Mouse (Mus musculus): ENCODE results near the gene Adra2c.

Gene Adra2c

DNA sequence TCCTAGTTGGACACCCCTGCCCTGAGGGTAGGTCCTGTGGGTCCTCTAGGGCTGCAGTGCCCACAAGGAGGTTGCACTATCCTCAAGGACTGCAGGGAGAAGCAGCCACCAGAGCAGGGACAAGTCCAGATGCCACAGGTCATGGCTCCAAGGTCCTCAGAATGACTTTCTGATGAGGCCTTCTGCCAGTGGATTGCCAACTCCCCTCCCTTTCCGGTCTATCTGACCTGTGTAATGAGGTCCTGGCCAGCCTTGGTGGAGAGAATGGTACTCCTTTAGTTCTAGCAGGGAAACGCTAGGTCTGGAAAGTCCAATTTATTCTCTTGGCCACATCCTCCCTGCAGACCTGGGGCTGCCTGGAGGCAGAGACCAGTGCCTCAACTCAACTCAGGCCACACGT lies at the start of gene Adra2c:
Adra2c (plus strand) TSS at position 301 of the 400 bp plus-strand sequence.
- no peak for DNase-seq (ENCODE audit: inconsistent ontology term)

DNA sequence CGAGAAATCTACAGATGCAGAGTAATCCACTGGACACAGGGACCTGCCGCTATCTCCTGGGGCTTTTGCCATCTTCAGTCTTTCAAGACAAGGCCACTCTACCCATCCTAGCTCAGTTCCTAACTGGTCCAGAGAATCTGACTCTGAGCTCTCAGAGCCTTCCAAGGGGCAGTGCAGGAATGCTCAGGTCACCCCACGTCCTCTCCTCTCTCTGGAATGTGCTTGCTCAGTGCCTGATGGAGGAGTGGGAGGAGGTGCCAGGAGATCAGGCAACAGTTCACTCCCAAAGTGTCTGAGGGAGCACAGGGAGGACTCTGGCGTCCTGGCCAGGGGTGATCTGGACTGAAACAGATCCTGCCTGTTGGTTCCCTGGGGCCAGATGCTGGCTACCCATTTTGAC lies 45.0 kb upstream of the Adra2c start:
- peak; percentile 52 for DNase-seq (ENCODE audit: inconsistent ontology term)

DNA sequence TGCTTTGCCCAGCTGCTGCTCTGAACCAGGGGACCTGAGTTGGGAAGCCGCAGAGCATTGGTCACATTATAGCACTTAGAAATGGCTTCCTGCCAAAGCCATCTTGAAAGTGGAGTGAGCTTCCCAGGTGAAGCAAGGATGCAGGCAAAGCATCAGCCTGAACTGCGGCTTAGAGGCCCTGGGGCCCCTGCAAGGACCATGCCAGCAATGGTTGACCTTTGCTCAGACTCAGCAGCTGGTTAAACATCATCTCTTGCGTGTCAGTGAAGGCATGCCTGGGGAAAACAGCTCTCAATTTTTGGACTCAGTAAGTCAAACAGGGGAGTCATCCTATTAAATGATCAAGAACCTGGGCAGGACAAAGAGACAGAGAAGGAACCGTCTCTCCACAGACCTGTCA lies 40.4 kb upstream of the Adra2c start:
- DNase-seq (ENCODE audit: inconsistent ontology term), result no peak

DNA sequence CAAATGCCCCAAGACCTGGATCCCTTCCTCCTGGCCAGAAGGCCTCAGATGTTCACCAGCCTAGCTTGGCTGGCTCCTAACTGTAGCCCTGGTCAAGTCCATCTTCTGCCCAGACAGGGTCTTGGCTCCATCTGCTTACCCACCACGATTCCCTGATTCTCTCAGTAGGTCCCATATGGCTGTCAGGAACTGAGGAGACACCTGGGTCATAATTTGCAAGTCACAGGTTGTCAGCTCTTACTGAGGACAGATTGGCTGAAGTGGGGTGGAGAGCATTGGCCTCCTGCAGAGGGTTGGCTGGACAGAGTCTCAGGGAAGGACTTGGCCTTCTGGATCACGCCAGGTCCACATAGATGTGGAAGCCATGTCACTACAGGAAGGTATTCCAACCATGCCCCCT lies 39.5 kb upstream of the Adra2c start:
- DNase-seq (ENCODE audit: inconsistent ontology term), result no peak

DNA sequence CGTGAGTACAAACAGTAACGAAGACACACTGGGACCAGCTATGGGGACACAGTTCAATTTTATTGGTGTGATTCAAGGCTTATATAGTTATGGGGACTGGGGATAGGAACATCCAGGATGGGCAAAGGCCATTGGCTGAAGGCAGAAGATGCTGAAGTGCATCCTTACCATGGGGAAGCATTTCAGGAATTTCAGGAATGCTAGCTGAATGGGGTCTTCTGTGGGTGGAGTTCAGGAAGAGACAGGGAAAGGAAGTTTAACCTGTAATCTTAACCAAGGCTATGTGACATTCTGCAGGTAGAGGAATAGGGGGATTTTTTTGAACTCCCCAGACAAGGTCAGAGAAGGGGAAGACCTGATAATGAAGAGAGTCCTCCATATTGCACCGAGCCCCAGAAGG lies 36.6 kb upstream of the Adra2c start:
- DNase-seq (ENCODE audit: inconsistent ontology term), result no peak

DNA sequence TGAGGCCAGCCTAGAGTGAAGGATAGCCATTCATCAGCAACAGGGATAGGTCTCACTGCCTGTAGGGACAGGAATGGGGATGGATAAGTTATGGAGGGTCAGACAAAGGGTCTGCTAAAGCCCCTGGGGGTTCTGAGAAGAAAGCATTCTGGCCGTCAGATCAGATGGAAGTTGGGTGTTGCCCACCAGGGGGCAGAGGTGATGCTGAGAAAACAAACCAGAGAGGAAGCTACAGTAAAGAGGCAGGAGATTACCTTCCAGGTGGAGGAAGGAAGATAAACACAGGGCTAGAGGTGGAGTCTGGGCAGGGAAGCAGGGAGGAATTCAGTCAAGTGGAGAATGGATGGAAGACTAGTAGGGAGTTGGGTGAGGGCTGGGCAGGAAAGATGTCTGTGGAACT lies 33.9 kb upstream of the Adra2c start:
- DNase-seq (ENCODE audit: inconsistent ontology term), result no peak

DNA sequence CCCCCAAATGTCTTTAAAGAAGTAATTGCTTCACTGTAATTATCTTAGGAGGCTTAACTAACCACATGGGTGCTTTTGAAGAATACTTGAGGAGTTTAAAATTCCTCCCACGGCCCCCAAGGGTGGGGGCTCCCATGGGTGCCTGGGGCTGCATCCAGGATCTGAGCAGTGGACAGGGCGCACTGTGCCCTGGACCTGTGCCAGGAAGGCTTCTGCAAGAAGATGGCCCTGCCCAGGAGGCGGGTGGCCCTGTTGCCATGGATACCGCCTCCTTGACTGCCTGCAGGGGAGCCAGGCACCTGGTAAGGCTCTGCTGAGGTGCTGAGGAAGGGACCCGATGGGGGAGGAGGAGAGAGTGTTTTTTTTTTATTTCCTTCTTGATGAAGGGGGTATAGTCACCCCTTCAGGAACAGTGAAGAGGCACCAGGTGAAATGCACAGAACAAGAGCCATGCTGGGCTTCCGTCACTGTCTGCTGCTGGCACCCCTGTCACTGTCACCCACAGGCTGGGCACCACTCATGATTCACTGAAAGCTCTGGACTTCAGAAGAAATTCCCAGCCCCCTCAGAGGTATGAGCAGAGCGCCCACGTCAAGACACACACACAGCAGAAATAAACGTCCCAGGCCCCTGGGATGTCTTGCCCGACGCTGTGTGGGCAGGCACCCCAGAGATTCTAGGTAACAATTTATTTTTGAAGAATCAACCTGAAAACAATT lies 32.4 kb upstream of the Adra2c start:
- no peak for DNase-seq (ENCODE audit: inconsistent ontology term)

DNA sequence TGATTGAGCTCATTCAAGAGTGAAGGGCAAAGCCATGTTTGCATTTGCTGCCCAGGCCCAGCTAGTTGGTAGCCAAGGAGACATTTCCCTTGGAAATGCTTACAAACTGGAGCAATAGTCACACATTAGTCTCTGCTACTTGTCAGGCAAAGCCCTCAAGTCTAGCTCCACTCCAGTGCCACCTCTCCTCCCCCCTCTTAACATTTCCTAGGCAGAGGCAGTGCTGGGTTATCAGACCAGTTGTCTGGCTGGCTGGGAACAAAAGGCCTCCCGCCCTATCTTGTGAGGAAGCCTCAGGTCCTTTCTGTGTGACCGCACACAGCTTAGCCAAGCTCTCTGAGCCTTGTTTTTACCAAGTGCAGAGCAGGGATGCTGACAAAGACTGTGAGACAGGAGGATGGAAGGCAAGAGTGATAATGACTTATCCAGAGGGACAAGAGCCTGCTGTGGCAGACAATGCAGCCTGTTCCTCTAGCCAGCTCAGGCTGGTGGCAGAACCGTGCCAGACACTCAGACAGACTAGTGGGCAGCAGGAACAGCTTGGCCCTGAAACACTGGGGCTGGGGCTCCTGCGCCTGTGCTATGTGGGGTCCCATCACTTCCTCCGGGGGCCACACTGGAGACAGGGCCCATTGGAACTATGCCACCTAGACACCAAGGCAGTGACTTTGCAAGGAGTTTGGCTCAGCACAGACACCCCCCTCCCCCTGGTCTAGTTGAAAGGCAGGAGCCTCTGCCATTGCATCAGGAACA lies 23.0 kb upstream of the Adra2c start:
- DNase-seq (ENCODE audit: inconsistent ontology term), result peak; percentile 64

DNA sequence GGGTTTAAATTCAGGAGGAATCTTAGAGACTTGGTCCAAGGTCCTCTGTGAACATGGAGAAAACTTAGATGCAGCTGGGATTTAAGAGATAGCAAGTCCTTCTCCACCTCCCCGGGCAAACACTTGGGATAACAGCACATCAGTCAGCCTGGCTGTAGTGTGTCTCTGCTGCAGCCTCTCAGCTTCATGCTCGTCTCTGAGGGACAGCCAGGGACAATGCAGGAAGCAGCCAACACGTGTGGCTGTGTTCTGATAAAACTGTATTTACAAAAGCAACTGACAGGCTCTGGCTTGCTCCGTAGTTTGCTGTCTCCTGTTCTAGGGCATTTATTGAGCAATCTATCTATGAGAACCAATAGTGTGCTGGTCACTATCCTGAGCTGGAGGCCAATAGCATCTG lies 14.4 kb upstream of the Adra2c start:
- DNase-seq (ENCODE audit: inconsistent ontology term), result no peak

DNA sequence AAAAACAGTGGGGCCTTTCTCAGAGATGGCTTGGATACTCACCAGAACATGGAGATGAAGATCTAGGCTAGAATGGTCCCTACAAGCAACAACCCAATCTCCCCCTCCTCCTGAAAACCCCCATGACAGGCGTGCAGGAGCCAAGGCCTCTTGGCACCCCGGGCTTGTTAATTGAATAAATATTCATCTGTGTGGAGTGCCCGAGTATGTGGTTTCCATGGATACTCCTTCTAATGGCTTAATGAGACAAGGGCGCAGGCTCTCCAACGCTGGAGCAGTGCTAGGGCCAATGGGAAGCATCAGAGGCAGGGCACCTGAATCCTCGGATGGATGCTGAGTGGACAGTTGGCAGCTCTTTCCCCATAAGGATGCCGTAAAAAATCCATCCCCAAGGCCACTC lies 10.6 kb upstream of the Adra2c start:
- peak; percentile 25 for DNase-seq (ENCODE audit: inconsistent ontology term)

DNA sequence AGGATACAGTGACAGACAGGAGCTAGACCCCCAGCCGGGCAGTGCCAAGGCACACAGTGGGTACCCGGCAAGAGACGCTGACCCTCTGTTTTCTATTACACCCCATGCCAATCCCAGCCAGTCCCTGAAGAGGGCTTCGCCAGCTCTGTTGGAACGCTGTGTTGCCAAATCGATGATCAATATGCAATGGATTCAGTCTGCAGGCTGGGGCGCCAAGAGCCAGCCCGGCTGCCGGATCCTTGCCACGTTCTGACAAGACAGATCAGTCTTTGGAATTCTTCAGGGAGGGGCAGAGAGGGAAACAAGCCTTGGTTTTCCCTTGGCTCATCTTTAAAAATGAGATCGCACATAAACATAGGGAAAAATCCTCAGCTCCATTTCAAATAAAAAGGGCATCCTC lies 2.8 kb upstream of the Adra2c start:
- no peak for DNase-seq (ENCODE audit: inconsistent ontology term)

DNA sequence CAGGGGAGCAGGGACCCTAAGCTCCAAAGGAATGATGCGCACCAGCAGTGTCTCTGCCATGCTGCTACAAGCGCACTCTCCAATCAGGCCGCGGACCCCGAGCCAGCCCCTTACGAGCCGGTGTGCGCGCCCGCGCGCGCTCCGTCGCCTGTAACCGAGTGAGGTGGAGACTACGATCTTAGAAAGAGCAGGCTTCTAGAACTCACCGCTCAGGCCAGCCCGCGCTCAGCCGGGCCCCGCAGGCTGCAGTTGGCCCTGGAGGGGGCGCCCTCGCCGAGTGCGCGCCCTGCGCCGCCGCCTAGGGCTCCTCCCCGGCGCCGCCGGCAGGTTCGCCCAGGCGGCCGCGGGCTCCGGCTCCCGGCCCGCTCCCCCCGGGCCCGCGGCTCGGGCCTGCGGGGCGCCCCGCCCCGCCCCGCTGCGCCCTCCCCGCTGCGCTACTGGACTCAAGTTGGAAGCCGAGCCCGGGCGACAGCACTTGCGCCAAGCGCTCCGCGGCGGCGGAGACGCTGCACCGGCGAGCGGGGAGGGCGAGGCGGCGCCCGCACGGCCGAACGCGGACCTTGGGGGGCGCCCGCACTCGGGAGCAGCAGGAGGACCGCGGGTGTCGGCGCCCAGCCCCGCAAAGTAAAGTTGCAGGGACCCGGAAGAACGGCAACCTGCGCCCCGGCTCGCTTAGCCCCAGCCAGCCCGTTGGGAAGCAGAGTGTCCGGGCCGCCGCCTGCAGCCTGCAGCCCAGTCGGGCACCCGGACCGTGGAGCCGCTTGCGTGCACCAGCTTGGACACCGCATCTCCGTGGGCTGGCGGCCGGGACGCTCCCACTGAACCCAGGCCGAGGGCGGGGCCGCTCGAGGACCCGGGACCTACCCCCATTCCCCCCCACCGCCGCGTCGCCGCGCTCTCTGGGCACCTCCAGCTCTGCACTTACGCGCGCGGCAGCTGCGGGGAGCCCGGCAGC lies 899 bp downstream of the Adra2c start:
- peak; percentile 57 for DNase-seq (ENCODE audit: inconsistent ontology term)

DNA sequence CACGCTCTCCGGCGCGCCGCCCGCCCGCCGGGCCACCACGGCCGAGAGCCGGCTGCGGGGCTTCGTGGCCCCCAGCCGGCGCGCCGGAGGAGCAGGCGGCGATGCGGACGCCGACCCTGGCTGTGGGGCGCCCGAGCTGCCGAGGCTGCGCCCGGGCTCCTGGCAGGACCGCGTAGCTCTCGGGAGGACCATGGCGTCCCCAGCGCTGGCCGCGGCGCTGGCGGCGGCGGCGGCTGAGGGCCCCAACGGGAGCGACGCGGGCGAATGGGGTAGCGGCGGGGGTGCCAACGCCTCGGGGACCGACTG lies 1.5 kb downstream of the Adra2c start:
- DNase-seq (ENCODE audit: inconsistent ontology term), result peak; percentile 25

DNA sequence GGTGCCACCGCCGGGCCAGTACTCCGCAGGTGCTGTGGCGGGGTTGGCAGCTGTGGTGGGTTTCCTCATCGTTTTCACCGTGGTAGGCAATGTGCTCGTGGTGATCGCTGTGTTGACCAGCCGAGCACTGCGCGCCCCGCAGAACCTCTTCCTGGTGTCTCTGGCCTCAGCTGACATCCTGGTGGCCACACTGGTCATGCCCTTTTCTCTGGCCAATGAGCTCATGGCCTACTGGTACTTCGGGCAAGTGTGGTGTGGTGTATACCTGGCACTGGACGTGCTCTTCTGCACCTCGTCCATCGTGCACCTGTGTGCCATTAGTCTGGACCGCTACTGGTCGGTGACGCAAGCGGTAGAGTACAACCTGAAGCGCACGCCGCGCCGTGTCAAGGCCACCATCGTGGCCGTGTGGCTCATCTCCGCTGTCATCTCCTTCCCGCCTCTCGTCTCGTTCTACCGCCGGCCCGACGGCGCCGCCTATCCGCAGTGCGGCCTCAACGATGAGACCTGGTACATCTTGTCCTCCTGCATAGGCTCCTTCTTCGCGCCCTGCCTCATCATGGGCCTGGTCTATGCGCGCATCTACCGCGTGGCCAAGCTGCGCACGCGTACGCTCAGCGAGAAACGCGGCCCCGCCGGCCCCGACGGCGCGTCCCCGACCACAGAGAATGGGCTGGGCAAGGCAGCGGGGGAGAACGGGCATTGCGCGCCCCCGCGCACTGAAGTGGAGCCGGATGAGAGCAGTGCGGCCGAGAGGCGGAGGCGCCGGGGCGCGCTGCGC lies 2.1 kb downstream of the Adra2c start:
- peak; percentile 22 for DNase-seq (ENCODE audit: inconsistent ontology term)

DNA sequence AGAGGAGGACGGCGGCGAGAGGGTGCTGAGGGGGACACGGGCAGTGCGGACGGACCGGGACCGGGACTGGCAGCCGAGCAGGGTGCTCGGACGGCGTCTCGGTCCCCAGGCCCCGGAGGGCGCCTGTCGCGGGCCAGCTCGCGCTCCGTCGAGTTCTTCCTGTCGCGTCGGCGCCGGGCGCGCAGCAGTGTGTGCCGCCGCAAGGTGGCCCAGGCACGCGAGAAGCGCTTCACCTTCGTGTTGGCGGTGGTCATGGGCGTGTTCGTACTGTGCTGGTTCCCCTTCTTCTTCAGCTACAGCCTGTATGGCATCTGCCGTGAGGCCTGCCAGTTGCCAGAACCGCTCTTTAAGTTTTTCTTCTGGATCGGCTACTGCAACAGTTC lies 2.7 kb downstream of the Adra2c start:
- DNase-seq (ENCODE audit: inconsistent ontology term), result no peak

DNA sequence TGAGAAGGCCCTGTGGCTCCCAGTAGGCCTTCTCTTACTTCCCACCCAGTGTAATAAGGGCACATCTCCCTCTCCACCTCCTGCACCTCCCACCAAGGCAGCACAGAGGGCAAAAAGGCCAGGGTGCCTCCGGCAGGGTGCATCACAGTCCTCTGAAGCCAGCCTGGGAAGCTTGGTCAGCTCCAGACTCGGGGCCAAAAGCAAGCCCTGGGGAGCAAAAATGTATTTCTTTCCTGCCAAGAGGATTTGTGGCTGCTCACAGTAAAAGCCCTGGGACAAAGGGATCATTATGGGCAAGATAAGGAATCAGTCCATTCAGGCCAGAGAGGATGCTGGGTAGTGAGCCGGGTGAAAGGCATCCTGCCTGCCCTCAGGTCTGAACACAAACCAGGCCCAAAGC lies 7.2 kb downstream of the Adra2c start:
- DNase-seq (ENCODE audit: inconsistent ontology term), result peak; percentile 76

DNA sequence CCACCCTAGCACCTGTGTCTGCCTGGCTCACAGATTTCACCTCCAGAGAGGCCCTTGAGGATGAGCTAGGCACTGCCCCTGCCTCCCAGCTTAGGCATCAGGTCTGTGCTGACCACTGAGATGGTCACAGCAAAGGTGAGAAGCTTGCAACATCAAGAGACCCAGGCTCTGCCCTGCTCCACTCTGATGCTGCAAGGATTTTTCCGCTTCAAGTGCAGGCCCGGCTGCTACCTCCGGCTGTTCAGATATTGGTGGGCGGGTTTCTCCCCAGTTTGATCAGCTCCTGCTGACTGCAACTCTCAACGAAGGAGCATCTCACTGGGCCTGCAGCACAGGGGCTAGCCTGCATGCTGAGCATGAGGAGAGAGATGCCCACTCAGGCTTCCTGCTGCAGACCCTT lies 8.1 kb downstream of the Adra2c start:
- no peak for DNase-seq (ENCODE audit: inconsistent ontology term)

DNA sequence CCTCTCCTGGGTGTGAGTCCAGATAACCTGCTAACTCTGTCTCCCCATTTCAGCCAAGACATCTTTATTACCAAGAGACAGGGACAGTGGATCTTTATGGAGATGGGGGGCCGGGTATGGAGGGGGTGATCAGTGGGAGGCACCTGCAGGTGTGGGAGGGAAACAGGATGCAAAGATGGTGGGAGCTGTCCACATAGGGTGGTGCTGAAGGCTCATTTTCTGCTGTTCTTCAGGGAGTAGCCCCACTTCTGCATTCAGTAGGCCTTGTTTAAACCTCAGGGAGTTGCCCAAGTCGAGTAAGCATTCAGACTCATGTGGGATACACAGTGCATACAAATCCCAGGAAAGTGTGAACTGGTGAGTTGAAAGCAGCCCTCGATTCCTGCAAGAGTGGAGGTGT lies 21.5 kb downstream of the Adra2c start:
- peak; percentile 29 for DNase-seq (ENCODE audit: inconsistent ontology term)

DNA sequence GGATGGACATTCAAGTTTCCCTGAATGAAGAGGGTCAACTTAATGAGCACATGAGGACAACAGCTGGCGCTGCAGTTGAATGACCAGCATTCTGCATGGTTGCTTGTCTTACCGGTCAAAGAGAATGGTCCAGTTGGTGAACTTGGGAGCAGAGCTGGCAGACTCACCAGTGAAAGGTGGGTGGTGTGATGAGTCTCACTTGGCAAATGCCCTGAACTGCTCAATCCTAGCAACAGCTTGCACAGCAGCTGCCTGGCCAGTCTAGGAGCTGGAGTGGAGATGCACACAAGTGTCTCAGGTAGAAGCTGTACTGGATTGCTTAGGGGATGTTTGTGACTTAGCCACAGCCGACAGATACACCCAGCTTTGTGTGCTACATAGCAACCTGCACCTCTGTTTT lies 26.1 kb downstream of the Adra2c start:
- no peak for DNase-seq (ENCODE audit: inconsistent ontology term)

DNA sequence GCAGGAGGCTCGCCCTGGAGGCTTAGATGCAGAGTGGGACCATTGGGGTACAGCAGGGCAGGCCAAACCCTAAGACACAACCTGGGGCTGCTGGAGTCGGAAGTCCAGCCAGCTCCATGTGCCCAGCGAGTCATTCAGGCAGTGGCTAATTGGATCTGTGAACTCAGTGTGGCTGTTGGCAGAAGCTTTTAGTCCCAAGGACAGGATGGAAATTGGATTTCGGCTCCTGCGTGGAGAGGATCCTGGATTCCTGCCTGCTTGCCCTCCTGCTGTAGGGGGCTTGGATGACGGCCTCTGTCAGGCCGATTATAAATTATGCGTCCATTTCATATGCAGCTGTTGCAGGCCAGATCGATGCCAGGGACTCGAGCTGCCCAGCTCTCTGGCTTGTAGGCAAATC lies 27.2 kb downstream of the Adra2c start:
- DNase-seq (ENCODE audit: inconsistent ontology term), result peak; percentile 52

DNA sequence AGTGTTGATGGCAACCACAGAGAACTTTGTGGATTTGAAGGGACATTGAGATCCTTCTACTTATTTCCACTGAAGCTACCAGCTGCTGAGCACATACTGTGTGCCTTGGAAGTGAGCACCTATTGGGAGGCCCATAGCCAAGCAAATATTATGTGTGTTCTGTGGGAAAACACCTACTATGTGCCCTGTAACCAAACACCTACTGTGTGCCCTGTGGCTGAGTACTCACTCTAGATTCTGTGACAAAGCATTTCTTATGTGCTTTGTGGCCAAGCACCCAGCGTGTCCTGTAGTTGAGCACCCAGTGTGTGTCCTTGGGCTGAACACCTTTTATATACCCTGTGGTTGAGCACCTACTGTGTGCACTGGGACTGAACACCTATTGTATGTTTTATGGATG lies 28.6 kb downstream of the Adra2c start:
- DNase-seq (ENCODE audit: inconsistent ontology term), result no peak

DNA sequence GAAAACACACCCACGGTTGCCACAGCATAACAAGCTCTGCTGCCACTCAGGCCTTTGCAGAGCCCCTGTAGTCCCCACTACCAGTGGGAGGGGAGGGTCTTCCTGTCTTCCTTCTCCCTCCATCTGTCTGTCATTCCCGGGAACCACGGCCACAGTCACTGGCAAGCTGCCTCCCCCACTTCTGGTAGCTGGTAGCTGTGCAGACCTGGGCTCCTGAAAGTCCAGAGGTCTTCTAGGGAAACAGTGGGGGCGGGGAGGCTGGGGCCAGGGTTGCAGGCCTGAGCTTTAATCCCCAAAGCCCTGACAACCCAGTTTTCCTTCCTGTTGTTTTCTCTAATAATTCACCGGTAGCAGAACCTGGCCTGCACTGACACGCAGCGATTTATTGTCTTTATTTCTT lies 31.7 kb downstream of the Adra2c start:
- no peak for DNase-seq (ENCODE audit: inconsistent ontology term)
